18 mouse cellular contexts compared by ENCODE assay signal in genomic region chr16:7560841-7561240, GRCm38 (mm10).
DNase-seq lines count a peak whose midpoint lies in the region; ATAC-seq and TF ChIP-seq lines count a peak whose summit lies in the region.
"Had no signal": no experiment of that assay in that cellular context is flagged by ENCODE, and none has a peak within 500 bp of the region (broad histone marks: within the 10 kb centered on the region; RNA-seq: fewer than 3 reads in every experiment).

No protein-coding gene starts in this region.

- intact Hi-C loops in heart, postnatal 25 days (cut with DNase I), result no loop called here

- no peak overlapping the region for H3K4me3 ChIP-seq in lung, postnatal 0 days (ENCODE audit: low read depth, low read length)
- H3K4me3 ChIP-seq in midbrain, postnatal 0 days (ENCODE audit: low read depth, low read length), result no peak overlapping the region
- H3K4me3 ChIP-seq: embryonic facial prominence, embryonic 12.5 days; forebrain, embryonic 15.5 days had no signal

- H3K9ac ChIP-seq in lung, postnatal 0 days (replicated peaks; ENCODE audit: low read depth), result no peak overlapping the region
- no peak overlapping the region for H3K9ac ChIP-seq in midbrain, postnatal 0 days (replicated peaks; ENCODE audit: low read length, poor library complexity, severe bottlenecking)
- H3K9ac ChIP-seq: embryonic facial prominence, embryonic 12.5 days; forebrain, embryonic 15.5 days; lung, embryonic 14.5 days had no signal

- H3K36me3 ChIP-seq in lung, postnatal 0 days (ENCODE audit: insufficient read depth, low read length), result no peaks in the 10 kb centered on the region
- H3K36me3 ChIP-seq in midbrain, postnatal 0 days (ENCODE audit: insufficient read depth, low read length), result no peaks in the 10 kb centered on the region
- H3K36me3 ChIP-seq: embryonic facial prominence, embryonic 12.5 days; forebrain, embryonic 15.5 days had no signal

- H3K4me1 ChIP-seq in lung, postnatal 0 days (ENCODE audit: insufficient read depth, low read depth, low read length), result no peaks in the 10 kb centered on the region
- no peaks in the 10 kb centered on the region for H3K4me1 ChIP-seq in midbrain, postnatal 0 days (ENCODE audit: insufficient read depth, low read length)
- H3K4me1 ChIP-seq: embryonic facial prominence, embryonic 12.5 days; forebrain, embryonic 15.5 days had no signal

- no peak for TF ChIP-seq EP300 in lung, postnatal 0 days (IDR thresholded peaks at IDR 0.05)

- TF ChIP-seq CTCF in lung, postnatal 0 days (IDR thresholded peaks at IDR 0.05), result no peak
- TF ChIP-seq CTCF in midbrain, postnatal 0 days (IDR thresholded peaks at IDR 0.05), result no peak

- H3K27me3 ChIP-seq in lung, postnatal 0 days (replicated peaks; ENCODE audit: insufficient read depth, low read length), result no peaks in the 10 kb centered on the region
- no peaks in the 10 kb centered on the region for H3K27me3 ChIP-seq in midbrain, postnatal 0 days (ENCODE audit: insufficient read depth, low read length)
- H3K27me3 ChIP-seq: embryonic facial prominence, embryonic 12.5 days; forebrain, embryonic 15.5 days; Patski had no signal

- peak; percentile 20 to 31 for DNase-seq in lung, adult 18-20 months
- DNase-seq in lung, postnatal 0 days (ENCODE audit: low spot score), result no peak
- peak; percentile 35 for DNase-seq in gastrocnemius, postnatal 10 days
- peak; percentile 22 for DNase-seq in heart, postnatal 25 days (ENCODE audit: low spot score)
- peak; percentile 44 for DNase-seq in skeletal muscle tissue, adult 2 months (ENCODE audit: low read depth, low spot score)
- no peak for DNase-seq in kidney, adult 8-10 months
- no peak for DNase-seq in midbrain, postnatal 0 days (ENCODE audit: low spot score)
- DNase-seq in urinary bladder, postnatal 10 days (ENCODE audit: low spot score), result no peak
- DNase-seq: cerebellum, adult 18-20 months; kidney, adult 9 months; left cerebral cortex, postnatal 4 days; lung, embryonic 14.5 days; thymus, postnatal 36 days had no signal

- H3K27ac ChIP-seq in lung, postnatal 0 days (ENCODE audit: low read length), result no peak overlapping the region
- no peak overlapping the region for H3K27ac ChIP-seq in midbrain, postnatal 0 days (ENCODE audit: low read depth, low read length)
- H3K27ac ChIP-seq: embryonic facial prominence, embryonic 12.5 days; forebrain, embryonic 15.5 days had no signal

- no peak for ATAC-seq in lung, postnatal 0 days
- ATAC-seq in midbrain, postnatal 0 days (ENCODE audit: low FRiP score), result no peak
- ATAC-seq: activated CD4-positive, CD25-positive, alpha-beta regulatory T cell, adult 4 months; forebrain, embryonic 15.5 days; midbrain, embryonic 16.5 days; Patski had no signal

- no peaks in the 10 kb centered on the region for H3K9me3 ChIP-seq in lung, postnatal 0 days (ENCODE audit: low read length)
- H3K9me3 ChIP-seq in midbrain, postnatal 0 days (ENCODE audit: low read length), result no peaks in the 10 kb centered on the region
- H3K9me3 ChIP-seq: embryonic facial prominence, embryonic 12.5 days; forebrain, embryonic 15.5 days had no signal

- no peak overlapping the region for H3K4me2 ChIP-seq in lung, postnatal 0 days (replicated peaks; ENCODE audit: low read depth, low read length)
- H3K4me2 ChIP-seq in midbrain, postnatal 0 days (ENCODE audit: low read depth, low read length, poor library complexity, severe bottlenecking), result no peak overlapping the region
- H3K4me2 ChIP-seq: embryonic facial prominence, embryonic 12.5 days; forebrain, embryonic 15.5 days; lung, embryonic 14.5 days had no signal

- WGBS in lung, postnatal 0 days, result 35% methylated on average over 2 of the region's 2 CpGs
- WGBS in midbrain, postnatal 0 days, result 60% methylated on average over 2 of the region's 2 CpGs

Comparison
In these comparisons a context has a peak if more than half of its experiments do, and no peak if none do; other contexts are left out.
1. DNase-seq: peak in lung, adult 18-20 months (2 of 2), gastrocnemius, postnatal 10 days (single experiment), heart, postnatal 25 days (single experiment) and skeletal muscle tissue, adult 2 months (single experiment); none in lung, postnatal 0 days (single experiment), kidney, adult 8-10 months (0 of 2), midbrain, postnatal 0 days (single experiment) and urinary bladder, postnatal 10 days (single experiment).